Mouse (Mus musculus): ENCODE results near the gene 4930502E18Rik. TPM values are rescaled to one million over a fixed set of nuclear protein-coding genes. Genes with fewer than 3 reads are reported as not detected.

The 4930502E18Rik gene
- polyA plus RNA-seq, 1 experiment from 2014 or later: 0.14 TPM

GRCm38 (mm10) chrX:53757736-53758135, 33.1 kb downstream of the 4930502E18Rik start, which contains the start of gene 1700013H16Rik:
1700013H16Rik (minus strand) TSS chrX:53757831.
- no peak for DNase-seq (ENCODE audit: low spot score)
- H3K4me1 ChIP-seq (replicated peaks): no peaks in the 10 kb centered on the region
- H3K36me3 ChIP-seq: no peaks in the 10 kb centered on the region
- no peaks in the 10 kb centered on the region for H3K27me3 ChIP-seq (ENCODE audit: insufficient read depth, poor library complexity, severe bottlenecking)
- peaks cover 21% of the 10 kb centered on the region for H3K9me3 ChIP-seq
- WGBS: 90% methylated on average over 16 of the region's 16 CpGs
- no peak within 1 kb of the TSS for H3K4me3 ChIP-seq
- H3K27ac ChIP-seq: no peak within 1 kb of the TSS

- H3K36me3 ChIP-seq: no peaks in the 10 kb centered on the region
- no peaks in the 10 kb centered on the region for H3K4me1 ChIP-seq (replicated peaks)
- peaks cover 21% of the 10 kb centered on the region; the same call in 1 of the 2 replicates for H3K9me3 ChIP-seq
- no peak within 1 kb of the TSS for H3K27ac ChIP-seq
- WGBS: 87% methylated on average over 12 of the region's 12 CpGs
- no peak for DNase-seq (ENCODE audit: low spot score)
- H3K4me3 ChIP-seq: no peak within 1 kb of the TSS
- H3K27me3 ChIP-seq (ENCODE audit: insufficient read depth, poor library complexity, severe bottlenecking): no peaks in the 10 kb centered on the region
Observed at GRCm38 (mm10) chrX:53776276-53776675, 51.6 kb downstream of the 4930502E18Rik start, which contains the start of gene Zfp36l3. Zfp36l3 (minus strand) TSS chrX:53776394.

Other genes starting within 250 kb of the 4930502E18Rik start
- gene Rtl8c, start 116.8 kb upstream of the 4930502E18Rik start, polyA plus RNA-seq (2016; fragmentation: Nextera tagmentation; extraction: Ambion mirVana): 40.0 and 58.2 TPM in 2 replicates
- not detected in 2 replicates for gene Gm14597, start 115.8 kb upstream of the 4930502E18Rik start, polyA plus RNA-seq (2016; fragmentation: Nextera tagmentation; extraction: Ambion mirVana)
- gene Rtl8a, start 81.1 kb upstream of the 4930502E18Rik start, polyA plus RNA-seq (2016; fragmentation: Nextera tagmentation; extraction: Ambion mirVana): 68.5 and 96.4 TPM in 2 replicates
- gene Rtl8b, start 54.4 kb upstream of the 4930502E18Rik start, polyA plus RNA-seq (2016; fragmentation: Nextera tagmentation; extraction: Ambion mirVana): 56.9 and 86.9 TPM in 2 replicates
- not detected in 2 replicates for gene 1700013H16Rik, start 33.0 kb downstream of the 4930502E18Rik start, polyA plus RNA-seq (2016; fragmentation: Nextera tagmentation; extraction: Ambion mirVana)
- gene Zfp36l3, start 51.6 kb downstream of the 4930502E18Rik start, polyA plus RNA-seq (2016; fragmentation: Nextera tagmentation; extraction: Ambion mirVana): not detected in 2 replicates
- 1.0 and 1.2 TPM in 2 replicates for gene Xlr, start 72.9 kb downstream of the 4930502E18Rik start, polyA plus RNA-seq (2016; fragmentation: Nextera tagmentation; extraction: Ambion mirVana)